Mouse (Mus musculus) kidney, adult 18-20 months (tissue): ENCODE data around the gene Rere.
"Not testable (repeated sequence)": the region's sequence is repeated elsewhere in the genome, so short reads cannot be mapped to it uniquely, and the experiment has no call there.

Source experiments
- DNase-seq: peaks from one replicate; pipeline ENCODE4 v3.0.0; 2021

Gene Rere

DNA sequence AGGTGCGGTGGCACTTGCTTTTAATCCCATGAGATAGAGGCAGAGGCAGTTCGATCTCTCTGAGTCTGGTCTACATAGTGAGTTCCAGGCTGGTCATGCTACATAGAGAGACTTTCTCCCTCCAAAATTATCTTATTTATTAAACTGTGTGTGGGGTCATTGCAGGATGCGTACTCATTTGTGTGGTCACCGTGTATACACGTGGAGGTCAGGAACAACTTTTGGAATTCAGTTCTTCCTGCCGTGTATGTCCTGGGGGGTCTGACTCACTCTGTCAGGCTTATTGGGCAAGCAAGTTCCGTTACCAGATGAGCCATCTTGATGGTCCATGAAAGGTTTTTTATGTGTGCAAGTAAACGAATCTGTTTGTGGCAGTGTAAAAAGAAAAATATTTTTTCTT is 5.5 kb downstream of the Rere start:
- DNase-seq = no peak

GRCm38 (mm10) chr4:150287463-150287862 is 6.0 kb downstream of the Rere start:
- not testable (repeated sequence) for DNase-seq

- no peak for DNase-seq
These were observed 10.5 kb downstream of the Rere start for GRCm38 (mm10) chr4:150291900-150292299.

DNA sequence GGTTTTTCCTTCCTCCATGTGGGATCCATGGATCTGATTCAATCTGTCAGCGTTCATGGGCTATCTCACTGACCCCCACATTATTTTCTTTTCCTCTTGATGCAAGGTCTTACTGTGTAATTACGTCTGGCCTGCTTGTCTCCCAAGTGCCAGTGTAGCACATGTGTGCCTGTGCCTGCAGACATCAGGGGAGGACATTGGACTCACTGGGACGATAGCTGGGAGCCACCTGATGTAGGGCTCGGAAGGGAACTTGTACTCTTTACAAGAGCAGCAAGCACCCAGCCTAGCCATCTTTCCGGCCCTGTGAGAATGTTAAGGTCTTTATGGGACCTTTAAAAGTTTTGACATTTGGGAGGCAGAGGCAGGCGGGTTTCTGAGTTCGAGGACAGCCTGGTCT is 13.4 kb downstream of the Rere start:
- DNase-seq = no peak

DNA sequence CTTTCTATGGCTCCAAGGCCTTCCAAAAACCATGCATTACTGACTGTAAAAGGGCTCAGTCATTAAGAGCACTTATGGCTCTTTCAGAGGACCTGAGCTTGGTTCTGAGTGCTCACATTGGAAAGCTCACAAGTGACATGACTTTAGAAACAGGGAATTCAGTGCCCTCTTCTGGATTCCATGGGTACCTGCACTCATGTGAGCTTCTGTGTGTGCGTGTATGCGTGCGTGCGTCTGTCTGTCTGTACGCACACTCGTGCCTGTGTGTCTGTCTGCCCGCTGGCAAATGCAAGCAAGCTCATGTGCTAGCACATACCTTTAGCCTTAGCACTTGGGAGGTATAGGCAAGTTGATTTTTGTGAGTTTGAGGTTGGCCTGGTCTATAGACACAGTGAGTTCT is 14.5 kb downstream of the Rere start:
- DNase-seq = no peak

DNA sequence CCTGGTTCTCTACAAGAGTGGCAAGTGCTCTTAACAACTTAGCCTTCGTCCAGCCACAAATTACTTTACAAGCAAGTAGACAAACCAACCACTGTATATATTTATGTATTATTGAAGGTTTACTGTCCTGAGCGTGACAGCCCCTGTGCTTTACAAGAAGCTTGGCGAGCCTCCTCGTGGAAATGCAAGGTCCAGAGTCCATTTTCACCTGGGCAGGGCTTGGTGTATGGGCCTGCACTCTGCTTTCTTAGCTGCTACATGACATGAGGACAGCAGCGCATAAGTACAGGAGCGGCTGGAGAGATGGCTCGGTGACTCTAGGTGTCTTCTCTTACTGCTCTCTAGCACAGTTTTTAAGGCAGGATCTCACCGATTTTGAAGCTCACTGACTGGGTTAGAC is 21.3 kb downstream of the Rere start:
- peak; percentile 52 for DNase-seq

DNA sequence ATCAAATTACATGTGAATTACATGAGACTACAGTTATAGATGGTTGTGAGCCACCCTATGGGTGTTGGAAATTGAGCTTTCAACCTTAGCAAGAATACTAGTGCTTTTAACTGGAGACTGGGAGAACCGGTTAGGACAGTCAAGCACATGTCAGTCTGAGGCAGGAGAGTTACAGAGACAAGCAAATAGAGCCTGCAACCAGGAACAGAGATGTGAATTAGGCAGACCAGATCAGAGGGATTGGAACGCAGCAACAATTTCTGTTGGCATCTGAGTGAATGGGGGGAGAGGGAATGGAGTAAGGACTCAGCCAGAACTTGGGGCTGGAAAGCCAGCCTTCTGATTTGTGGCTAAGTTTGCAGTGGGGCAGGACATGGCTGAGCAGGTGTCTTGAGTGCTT is 25.3 kb downstream of the Rere start:
- no peak for DNase-seq

- no peak for DNase-seq
These were observed 25.8 kb downstream of the Rere start for GRCm38 (mm10) chr4:150307226-150307625.

- DNase-seq = no peak
These were observed 30.0 kb downstream of the Rere start for GRCm38 (mm10) chr4:150311431-150311830.

GRCm38 (mm10) chr4:150312646-150313045 is 31.2 kb downstream of the Rere start:
- no peak for DNase-seq

DNA sequence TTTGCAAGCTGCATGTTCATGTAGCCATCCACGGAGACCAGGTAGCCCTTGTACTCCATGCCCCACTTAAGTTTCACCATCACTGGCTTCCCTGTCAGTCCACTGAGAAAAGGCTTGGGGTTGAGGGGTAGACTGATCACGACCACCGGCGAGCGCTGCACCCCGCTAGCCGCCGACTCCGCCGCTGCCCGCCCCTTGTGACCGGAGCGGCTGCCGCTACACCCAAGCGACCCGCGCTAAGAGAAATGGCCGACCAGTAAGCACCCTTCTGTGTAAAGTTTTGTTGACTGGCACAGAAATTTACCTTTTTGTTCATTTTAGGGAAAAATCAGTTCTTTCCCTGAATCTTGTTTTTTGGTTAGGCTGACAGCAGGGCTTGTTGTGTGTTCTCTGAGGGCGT is 33.9 kb downstream of the Rere start:
- DNase-seq = no peak

DNA sequence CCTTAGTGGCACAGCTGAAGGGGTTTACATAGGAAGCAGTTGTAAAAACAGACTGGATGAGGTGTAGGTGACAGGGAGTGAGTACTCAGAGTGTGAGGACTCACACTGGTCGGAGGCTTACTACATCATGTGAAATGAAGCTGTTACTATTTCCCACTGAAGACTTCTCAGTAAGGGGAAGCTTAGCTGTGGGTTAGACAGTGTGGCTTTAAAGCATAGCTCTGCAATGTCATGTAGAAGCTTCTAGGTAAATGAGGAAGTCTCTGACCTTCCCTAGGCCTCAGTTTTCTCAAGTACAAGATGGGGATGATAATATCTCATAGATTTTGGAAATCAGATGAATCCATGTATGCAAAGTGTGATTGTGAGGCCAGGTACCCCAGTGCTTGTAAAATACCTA is 35.1 kb downstream of the Rere start:
- no peak for DNase-seq

DNA sequence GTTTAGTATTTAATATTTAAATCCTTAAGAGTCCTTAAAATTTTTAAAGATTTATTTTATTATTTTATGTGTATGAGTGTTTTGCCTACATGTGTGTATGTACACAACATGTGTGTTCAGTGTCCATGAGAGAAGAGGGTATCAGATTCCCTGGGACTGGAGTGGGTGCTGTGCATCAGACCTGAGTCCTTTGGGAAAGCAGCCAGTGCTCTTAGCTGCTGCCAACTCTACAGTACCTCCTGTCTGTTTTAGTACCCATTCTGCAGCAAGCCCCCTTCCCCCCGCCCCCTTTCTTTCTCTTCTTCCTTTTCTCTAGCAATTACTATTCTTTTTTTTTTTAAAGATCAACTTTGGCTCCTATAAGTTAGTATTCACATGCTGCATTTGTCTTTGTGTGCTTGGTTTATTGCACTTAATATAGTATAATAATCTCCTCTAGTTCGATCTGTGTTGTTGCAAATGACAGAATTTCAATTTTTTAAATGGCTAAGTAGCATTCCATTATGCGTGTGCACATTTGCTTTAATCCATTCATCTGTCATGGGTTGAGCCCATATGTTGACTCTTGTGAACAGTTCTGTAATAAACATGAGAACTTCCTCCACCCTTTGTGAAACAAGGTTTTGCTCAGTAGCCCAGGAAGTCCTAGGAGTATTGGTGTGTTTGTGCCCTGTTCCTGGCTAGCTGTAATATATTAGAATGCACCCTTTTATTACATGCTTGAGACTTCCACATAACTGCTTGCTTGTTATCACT is 43.8 kb downstream of the Rere start:
- DNase-seq = no peak

GRCm38 (mm10) chr4:150326005-150326404 is 44.6 kb downstream of the Rere start:
- no peak for DNase-seq

GRCm38 (mm10) chr4:150327476-150327875 is 46.0 kb downstream of the Rere start:
- DNase-seq = no peak

- DNase-seq = no peak
These were observed 52.7 kb downstream of the Rere start for GRCm38 (mm10) chr4:150333927-150334682.

DNA sequence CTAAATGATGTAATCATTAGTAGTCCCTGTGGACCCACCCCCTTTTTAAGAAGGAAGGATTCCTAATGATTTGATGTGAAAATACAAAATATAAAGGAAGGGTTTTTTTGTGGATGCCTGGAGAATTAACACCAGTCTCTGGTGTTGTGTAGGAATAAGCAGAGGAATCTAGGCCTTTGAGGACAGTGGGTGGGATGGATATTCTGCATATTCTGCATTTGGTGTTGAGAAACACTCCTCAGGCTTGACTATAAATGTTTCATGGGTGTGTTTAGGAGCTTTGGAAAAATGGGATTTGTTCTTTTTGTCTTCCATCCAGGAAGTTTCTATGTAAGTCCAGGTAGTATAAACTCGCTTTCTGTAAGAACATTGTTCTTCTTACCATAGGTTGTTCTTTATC is 55.8 kb downstream of the Rere start:
- DNase-seq = no peak

GRCm38 (mm10) chr4:150338906-150339650 is 57.6 kb downstream of the Rere start:
- DNase-seq = no peak

DNA sequence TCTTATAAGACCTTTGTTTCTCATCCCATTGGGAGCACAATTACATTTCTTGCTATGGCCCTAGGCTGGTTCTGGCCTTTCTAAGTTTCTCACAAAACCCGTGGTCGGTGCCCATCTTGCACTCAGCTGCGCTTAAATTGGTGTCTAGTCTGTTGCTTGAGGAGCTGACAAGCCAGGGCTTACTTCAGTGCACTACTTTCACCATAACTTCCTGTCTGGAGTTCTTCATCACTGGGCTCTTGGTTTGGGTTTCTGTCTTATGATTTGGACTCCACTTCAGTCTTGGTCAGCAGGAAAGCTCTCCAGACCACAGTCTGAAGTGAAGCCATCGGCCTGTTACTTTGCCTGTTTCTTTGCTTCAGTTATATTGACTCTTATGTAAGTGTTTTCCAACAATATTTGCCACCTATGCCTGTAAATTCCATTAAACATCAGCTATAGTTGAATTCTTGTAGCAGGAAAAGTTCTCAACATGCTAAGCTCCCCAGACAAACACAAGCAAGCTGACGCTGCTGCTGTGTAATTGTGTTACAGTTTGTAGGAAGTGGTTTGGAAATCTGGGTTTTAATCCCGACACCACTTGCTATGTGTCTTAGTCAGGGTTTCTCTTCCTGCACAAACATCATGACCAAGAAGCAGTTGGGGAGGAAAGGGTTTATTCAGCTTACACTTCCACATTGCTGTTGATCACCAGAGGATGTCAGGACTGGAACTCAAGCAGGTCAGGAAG is 59.5 kb downstream of the Rere start:
- no peak for DNase-seq

GRCm38 (mm10) chr4:150344526-150344925 is 63.1 kb downstream of the Rere start:
- DNase-seq = no peak

DNA sequence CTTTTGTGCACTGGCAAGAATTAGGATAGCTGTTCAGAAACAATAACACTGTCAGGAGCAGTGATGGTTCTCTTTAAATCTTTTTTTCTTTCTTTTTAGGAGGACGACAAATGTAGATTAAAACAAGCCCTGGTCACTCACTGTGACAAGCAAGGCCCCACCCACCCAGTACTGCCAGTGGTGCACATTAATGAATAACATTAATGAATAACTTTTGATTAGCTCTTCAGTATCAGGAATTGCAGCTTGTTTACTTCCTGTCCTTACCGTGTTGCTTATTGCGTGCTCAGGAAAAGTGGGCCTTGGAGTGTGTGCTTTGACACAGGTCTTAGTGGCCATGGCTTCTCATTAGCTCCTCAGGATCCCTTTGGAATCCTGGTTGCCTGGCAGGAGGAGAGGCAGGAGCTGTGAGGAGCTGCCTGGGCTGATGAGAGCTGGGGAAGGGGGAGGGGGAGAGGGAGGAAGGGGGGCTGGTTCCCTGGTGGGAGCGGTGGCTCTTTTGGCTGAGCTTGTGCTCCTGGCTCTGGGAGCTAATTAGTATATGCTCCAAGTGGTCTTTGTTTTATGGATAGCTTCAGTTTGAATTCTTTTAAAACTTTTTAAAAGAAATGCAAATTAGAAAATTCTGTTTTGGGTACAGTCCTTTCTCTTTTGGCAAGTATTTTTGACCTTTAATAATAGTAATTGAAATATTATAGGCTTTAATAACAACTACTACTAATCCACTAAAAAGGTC is 65.4 kb downstream of the Rere start:
- DNase-seq = peak; percentile 41

GRCm38 (mm10) chr4:150347387-150347672 is 65.9 kb downstream of the Rere start:
- DNase-seq = peak; percentile 33

DNA sequence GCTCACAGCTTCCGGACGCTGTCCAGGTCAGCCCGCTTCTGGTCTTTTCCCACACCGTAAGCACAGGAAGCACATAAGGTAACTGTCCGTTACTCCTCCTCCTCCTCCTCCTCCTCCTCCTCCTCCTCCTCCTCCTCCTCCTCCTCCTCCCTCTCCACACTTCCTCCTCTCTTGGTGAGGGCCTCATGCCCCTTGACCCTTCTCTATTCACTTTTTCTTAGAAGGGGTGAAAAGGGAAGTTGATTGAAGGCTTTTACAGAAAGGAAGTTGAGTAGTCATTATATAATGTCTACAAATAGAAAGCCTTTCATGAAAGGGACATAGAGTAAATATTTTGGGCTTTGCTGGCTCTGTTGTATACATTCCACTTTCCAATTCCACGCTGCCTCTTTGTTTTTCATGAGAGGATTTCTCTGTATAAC is 68.2 kb downstream of the Rere start:
- DNase-seq = no peak
